Mouse (Mus musculus): ENCODE results near the gene Hdgfl3. TPM values are rescaled to one million over a fixed set of nuclear protein-coding genes. Genes with fewer than 3 reads are reported as not detected.
A peak's percentile ranks its signal among the peaks of the same experiment; 100 is the strongest.

The Hdgfl3 gene
- polyA plus RNA-seq, 1 experiment from 2014 or later: 24.7 TPM

DNA sequence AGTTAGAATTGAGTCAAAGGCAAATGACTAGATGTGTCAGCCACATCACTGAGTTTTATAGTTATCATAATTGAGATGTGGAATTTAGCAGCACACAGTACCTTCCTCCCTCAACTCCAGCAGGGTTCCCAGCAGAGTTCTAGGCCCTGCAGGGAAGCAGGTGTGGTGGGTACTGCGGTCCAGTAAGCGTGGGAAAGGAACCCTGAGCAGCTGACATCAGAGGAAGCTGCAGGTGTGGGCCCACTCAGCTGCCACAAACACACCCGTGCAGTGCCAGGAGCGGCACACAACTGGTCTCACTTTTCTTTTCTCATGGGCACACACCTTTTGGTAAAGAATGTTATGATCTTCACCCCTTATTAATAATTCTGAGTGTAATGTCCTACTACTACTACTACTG lies 53.5 kb downstream of the Hdgfl3 start:
- WGBS: 90% methylated on average over 4 of the region's 4 CpGs
- Histone ChIP-seq H3K9me3 (no peaks in the 10 kb centered on the region), H3K36me3 (replicated peaks) (peaks cover 10% of the 10 kb centered on the region), H3K4me1 (no peaks in the 10 kb centered on the region), H3K4me3 (no peak overlapping the region), H3K27ac (no peak overlapping the region), H3K27me3 (ENCODE audit: poor library complexity, severe bottlenecking) (no peaks in the 10 kb centered on the region)
- no peak for DNase-seq (ENCODE audit: extremely low spot score, low spot score)

DNA sequence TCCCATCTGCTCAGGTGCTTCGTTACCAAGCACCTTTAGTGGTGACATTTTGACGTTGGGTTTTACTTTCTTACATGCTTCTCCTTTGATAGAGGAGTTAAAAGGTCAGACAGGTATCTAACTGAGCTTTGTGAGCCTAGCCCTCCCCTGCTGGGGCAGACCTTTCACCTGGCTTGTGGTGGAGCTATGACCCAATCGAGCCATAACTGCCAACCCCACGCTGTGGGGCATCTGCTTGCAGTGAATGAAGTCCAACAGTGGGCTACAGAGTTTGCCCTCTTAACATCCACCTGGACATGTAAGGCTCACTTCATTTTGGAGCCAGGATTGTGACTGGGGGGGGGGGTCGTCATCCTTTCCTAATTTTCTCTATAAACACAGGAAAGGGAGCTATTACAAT lies 54.0 kb downstream of the Hdgfl3 start:
- Histone ChIP-seq H3K36me3 (replicated peaks) (peaks cover 8% of the 10 kb centered on the region), H3K27me3 (ENCODE audit: poor library complexity, severe bottlenecking) (no peaks in the 10 kb centered on the region), H3K4me1 (no peaks in the 10 kb centered on the region), H3K9me3 (no peaks in the 10 kb centered on the region), H3K27ac (no peak overlapping the region), H3K4me3 (no peak overlapping the region)
- WGBS: 90% methylated on average over 5 of the region's 5 CpGs
- no peak for DNase-seq (ENCODE audit: extremely low spot score, low spot score)

DNA sequence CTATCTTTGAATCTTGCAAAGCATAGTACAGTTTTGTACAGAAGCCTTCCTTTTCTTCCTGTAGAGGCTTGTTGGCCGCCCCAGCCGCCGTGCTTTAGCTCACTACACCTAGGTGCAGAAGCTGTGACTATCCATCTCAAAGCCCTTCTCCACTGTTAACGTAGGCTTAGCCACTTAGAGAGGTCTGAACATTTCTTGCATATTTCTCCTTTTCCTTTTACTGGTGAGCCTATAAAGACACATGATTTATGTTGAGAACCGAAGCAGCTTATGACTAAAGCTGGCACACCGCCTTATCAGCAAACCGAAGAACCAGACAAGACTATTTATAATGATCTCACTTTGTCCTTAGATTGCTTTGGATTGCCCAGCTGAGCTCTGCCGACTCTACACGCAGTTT lies 58.9 kb downstream of the Hdgfl3 start:
- 89% methylated on average over 9 of the region's 9 CpGs for WGBS
- H3K27me3 ChIP-seq (ENCODE audit: poor library complexity, severe bottlenecking): no peaks in the 10 kb centered on the region
- no peaks in the 10 kb centered on the region for H3K9me3 ChIP-seq
- peaks cover 5% of the 10 kb centered on the region for H3K36me3 ChIP-seq (replicated peaks)
- H3K27ac ChIP-seq: no peak overlapping the region
- no peaks in the 10 kb centered on the region for H3K4me1 ChIP-seq
- H3K4me3 ChIP-seq: no peak overlapping the region
- DNase-seq (ENCODE audit: extremely low spot score, low spot score): no peak

DNA sequence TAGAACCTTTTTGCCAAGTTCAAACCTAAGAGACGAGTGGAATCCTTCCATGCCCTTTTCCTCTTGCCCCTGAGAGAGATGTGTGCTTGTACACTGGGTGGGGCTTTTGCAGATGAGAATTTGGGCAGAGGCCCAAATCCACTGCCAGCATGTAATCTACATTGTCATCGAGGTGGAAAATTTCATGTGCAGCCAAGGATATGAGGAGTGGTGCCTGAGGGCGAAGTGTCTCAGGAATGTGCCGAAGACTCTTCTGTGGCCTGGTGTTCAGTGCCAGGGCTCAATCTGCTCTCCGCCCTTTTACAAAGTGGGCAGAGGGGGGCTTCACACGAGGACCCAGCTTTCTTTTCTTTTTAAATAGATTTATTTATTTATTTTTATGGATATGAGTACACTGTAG lies 59.6 kb downstream of the Hdgfl3 start:
- 82% methylated on average over 6 of the region's 6 CpGs for WGBS
- H3K36me3 ChIP-seq (replicated peaks): peaks cover 5% of the 10 kb centered on the region
- no peaks in the 10 kb centered on the region for H3K27me3 ChIP-seq (ENCODE audit: poor library complexity, severe bottlenecking)
- H3K4me1 ChIP-seq: peaks cover 4% of the 10 kb centered on the region; the same call in 1 of the 2 replicates
- H3K27ac ChIP-seq: no peak overlapping the region
- no peaks in the 10 kb centered on the region for H3K9me3 ChIP-seq
- H3K4me3 ChIP-seq: no peak overlapping the region
- no peak for DNase-seq (ENCODE audit: extremely low spot score, low spot score)

DNA sequence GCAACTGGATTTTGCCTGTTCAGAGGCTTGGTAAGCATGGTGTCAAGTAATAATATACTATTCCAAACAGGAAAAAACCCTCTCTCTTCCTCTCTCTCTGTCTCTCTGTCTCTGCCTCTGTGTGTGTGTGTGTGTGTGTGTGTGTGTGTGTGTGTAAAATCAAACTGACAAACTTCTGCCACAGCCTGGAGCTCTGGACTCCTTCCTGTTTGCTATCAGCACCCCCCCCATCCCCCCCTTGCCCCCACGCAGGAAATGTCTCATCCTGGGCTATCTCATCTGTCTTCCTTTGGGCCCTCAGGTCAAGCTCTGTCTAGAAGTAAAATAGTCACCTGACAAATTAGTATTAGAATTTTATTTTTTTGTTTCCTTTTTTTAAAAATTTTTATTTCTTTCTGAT lies 60.5 kb downstream of the Hdgfl3 start:
- peaks cover 6% of the 10 kb centered on the region; the same call in 1 of the 2 replicates for H3K4me1 ChIP-seq
- no peaks in the 10 kb centered on the region for H3K9me3 ChIP-seq
- H3K27ac ChIP-seq: no peak overlapping the region
- 63% methylated on average over 1 of the region's 1 CpGs for WGBS
- H3K27me3 ChIP-seq (ENCODE audit: poor library complexity, severe bottlenecking): no peaks in the 10 kb centered on the region
- no peak overlapping the region for H3K4me3 ChIP-seq
- DNase-seq (ENCODE audit: extremely low spot score, low spot score): no peak
- peaks cover 5% of the 10 kb centered on the region for H3K36me3 ChIP-seq (replicated peaks)

DNA sequence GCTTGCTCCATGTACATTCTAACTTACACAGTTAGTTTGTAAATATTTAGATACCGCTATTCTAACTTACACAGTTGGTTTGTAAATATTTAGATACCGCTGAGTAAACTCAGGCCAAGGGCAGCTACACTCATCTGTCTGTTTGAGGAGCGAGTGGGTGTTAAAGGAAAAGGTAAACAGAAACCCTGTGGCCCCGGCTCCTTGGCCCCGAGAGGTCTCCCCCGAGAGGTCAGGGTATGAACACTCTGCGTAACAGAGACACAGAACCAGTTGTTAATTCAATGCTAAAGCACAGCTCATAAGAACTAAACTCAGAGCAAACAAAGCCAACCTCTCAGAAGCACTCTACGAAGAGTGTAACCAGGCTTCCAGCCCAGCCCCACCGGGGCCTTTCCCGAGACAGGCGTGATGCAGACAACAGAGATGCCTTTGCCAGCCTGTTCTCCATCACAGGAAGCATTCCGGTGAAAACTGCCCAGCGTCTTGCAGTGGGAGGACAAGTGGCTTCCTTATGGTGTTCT lies 61.7 kb downstream of the Hdgfl3 start:
- WGBS: 87% methylated on average over 13 of the region's 13 CpGs
- no peak for DNase-seq (ENCODE audit: extremely low spot score, low spot score)

DNA sequence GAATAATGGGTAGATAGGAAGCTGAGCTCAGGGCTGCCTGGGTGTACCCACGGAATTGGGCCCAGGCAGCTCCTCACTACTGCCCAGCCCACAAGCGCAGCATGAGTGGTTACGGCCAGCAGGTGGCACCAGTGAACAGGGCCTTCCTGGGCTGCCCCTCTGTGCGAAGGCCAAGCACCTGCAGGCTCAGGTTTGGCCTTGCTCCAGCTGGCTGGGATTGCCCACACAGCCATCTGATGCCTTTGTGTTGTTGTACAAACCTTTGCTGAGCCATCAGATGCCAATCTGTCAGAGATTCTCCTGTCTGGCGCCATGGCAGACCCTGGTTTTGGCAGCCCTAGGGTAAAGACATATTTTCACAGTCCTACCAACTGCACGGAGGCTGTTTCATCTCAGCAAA lies 66.1 kb downstream of the Hdgfl3 start:
- peaks cover 9% of the 10 kb centered on the region for H3K4me1 ChIP-seq
- H3K4me3 ChIP-seq: no peak overlapping the region
- no peaks in the 10 kb centered on the region; the same call in 1 of the 2 replicates for H3K36me3 ChIP-seq (replicated peaks)
- peak; percentile 65 for DNase-seq (ENCODE audit: extremely low spot score, low spot score)
- H3K27ac ChIP-seq: no peak overlapping the region
- H3K27me3 ChIP-seq (ENCODE audit: poor library complexity, severe bottlenecking): no peaks in the 10 kb centered on the region
- H3K9me3 ChIP-seq: no peaks in the 10 kb centered on the region
- 25% methylated on average over 6 of the region's 6 CpGs for WGBS

More for the DNA sequence above, 61.7 kb downstream of the Hdgfl3 start:
- no peak overlapping the region for H3K4me3 ChIP-seq
- H3K27me3 ChIP-seq (ENCODE audit: poor library complexity, severe bottlenecking): no peaks in the 10 kb centered on the region
- H3K9me3 ChIP-seq: no peaks in the 10 kb centered on the region
- H3K27ac ChIP-seq: no peak overlapping the region
- H3K36me3 ChIP-seq (replicated peaks): no peaks in the 10 kb centered on the region; the same call in 1 of the 2 replicates
- H3K4me1 ChIP-seq: peaks cover 6% of the 10 kb centered on the region; the same call in 1 of the 2 replicates

DNA sequence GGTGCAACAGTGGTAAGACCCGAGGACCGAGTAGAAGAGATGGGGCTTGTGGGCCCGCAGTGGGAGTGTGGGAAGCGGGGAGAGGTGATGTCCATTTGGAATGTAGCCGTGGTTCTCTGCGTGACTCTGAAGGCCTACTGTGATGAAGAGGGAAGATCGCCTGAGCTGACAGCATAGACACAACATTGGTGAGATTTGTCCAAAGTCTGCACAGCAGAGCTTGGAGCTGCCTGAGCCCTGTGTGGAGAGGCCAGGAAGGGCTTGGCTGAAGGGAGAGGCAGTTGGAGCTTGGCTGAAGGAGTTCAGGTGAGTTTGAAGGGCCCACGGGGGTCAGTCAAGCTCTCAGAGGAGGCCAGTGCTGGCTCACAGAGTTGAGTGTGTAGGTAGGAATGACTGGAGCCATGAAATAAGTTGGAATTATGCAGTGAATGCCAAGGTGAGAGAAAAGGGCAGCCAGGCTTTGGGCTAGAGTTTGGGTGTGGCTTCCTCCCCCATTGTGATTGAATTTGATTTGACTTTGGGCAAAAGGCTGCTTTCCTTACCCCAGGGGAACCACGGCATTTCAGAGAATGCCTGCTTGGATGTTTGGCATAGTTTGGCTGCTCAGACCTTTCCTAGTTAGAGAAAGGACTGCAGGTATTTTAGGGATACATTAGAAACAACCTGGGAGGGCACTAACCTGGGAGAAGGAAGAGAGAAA lies 66.9 kb downstream of the Hdgfl3 start:
- H3K27ac ChIP-seq: no peak overlapping the region
- no peak overlapping the region for H3K4me3 ChIP-seq
- no peaks in the 10 kb centered on the region for H3K9me3 ChIP-seq
- H3K27me3 ChIP-seq (ENCODE audit: poor library complexity, severe bottlenecking): no peaks in the 10 kb centered on the region; the same call in 1 of the 2 replicates
- peaks cover 16% of the 10 kb centered on the region for H3K4me1 ChIP-seq
- 87% methylated on average over 9 of the region's 9 CpGs for WGBS
- no peaks in the 10 kb centered on the region; the same call in 1 of the 2 replicates for H3K36me3 ChIP-seq (replicated peaks)
- no peak for DNase-seq (ENCODE audit: extremely low spot score, low spot score)

DNA sequence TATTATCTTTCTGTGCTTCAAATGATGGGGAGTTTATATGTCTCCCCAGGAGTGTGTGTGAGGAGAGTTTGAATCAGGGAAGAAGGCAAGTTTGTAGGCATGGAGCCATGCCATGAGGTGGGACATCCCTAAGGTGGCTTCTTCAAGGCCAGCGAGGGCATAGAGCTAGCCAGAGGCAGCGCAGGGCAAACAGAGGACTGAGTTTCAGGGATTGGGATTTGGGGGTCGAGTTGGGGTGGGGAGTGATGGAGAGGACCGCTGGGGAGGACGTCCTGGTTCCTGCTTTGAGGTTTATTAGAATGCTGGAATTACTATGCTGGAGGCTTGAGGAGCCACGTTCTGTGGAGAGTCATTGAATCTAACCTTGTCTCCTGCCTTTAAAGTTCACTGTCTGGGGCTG lies 68.3 kb downstream of the Hdgfl3 start:
- WGBS: 92% methylated on average over 6 of the region's 6 CpGs
- H3K27me3 ChIP-seq (ENCODE audit: poor library complexity, severe bottlenecking): peaks cover 12% of the 10 kb centered on the region
- no peak overlapping the region for H3K4me3 ChIP-seq
- no peak for DNase-seq (ENCODE audit: extremely low spot score, low spot score)
- no peak overlapping the region for H3K27ac ChIP-seq
- H3K9me3 ChIP-seq: no peaks in the 10 kb centered on the region
- peaks cover 19% of the 10 kb centered on the region for H3K4me1 ChIP-seq
- no peaks in the 10 kb centered on the region for H3K36me3 ChIP-seq (replicated peaks)

DNA sequence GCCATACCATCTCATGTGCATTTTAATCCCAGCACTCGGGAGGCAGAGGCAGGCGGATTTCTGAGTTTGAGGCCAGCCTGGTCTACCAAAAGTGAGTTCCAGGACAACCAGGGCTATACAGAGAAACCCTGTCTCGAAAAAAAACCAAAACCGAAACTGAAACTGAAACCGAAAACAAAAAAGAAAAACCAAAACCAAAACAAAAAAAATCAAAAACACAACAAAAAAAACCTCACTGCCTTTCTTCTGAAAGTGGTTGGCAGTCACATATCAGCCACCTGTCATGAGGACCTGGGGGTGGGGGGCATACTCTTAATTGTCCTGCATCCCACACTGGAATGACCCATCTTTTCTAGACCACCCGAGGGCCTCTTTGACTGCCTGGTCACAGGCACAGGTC lies 69.7 kb downstream of the Hdgfl3 start:
- peaks cover 26% of the 10 kb centered on the region for H3K4me1 ChIP-seq
- no peaks in the 10 kb centered on the region for H3K9me3 ChIP-seq
- DNase-seq (ENCODE audit: extremely low spot score, low spot score): no peak
- H3K36me3 ChIP-seq (replicated peaks): no peaks in the 10 kb centered on the region
- 84% methylated on average over 6 of the region's 6 CpGs for WGBS
- no peak overlapping the region for H3K4me3 ChIP-seq
- H3K27ac ChIP-seq: no peak overlapping the region
- peaks cover 25% of the 10 kb centered on the region for H3K27me3 ChIP-seq (ENCODE audit: poor library complexity, severe bottlenecking)

DNA sequence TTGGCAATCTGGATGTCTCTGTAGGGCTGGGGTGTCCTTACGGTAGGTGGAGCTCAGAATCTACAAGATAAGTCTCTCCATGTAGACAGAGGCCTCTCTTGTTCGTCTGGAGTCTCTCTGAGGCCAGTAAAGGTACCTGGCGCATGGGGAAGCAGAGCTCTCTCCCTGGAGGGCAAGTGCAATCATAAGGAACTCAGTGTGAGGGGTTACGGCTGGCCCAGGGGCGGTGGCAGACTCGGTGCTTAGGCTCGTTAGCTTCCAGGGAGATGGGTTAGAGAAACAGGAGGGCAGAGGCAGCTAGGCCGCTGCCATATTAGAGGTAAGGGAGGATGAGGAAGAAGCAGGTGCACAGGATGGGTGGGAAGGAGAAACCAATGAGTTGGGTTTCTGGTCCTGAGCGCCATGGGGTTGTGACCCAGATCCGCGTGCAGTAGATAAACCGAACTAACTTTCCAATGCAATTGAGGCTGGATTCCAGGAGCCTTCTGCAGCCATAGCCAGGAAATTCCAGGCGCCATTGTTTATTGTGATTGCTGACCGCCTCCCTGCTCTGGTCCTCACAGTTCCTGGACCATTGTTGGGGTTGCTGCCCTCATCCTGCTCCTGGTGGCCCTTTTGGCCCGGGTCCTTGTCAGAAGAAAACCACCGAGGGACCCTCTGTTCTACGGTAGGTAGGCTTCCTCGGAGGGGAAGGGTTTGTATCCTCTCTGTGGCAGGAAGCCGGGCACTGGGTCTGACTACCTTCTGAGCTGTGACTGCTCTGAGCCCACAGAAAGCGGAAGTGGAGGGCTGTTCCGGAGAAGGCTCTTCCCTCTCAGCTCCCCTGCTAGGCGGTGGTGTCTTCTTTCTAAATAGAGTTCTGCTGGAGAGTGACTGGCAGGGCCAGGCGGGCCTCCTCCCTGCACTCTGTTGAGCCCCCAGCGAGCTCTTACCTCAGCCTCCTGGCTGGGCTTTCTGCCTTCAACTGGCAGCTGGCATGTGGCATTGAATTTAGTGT lies 71.4 kb downstream of the Hdgfl3 start:
- no peaks in the 10 kb centered on the region for H3K36me3 ChIP-seq (replicated peaks)
- peak overlapping the region; percentile 44; the same call in 1 of the 2 replicates for H3K27ac ChIP-seq
- peaks cover 42% of the 10 kb centered on the region for H3K27me3 ChIP-seq (ENCODE audit: poor library complexity, severe bottlenecking)
- 76% methylated on average over 24 of the region's 24 CpGs for WGBS
- H3K4me3 ChIP-seq: no peak overlapping the region
- H3K4me1 ChIP-seq: peaks cover 41% of the 10 kb centered on the region
- no peak for DNase-seq (ENCODE audit: extremely low spot score, low spot score)
- no peaks in the 10 kb centered on the region for H3K9me3 ChIP-seq

DNA sequence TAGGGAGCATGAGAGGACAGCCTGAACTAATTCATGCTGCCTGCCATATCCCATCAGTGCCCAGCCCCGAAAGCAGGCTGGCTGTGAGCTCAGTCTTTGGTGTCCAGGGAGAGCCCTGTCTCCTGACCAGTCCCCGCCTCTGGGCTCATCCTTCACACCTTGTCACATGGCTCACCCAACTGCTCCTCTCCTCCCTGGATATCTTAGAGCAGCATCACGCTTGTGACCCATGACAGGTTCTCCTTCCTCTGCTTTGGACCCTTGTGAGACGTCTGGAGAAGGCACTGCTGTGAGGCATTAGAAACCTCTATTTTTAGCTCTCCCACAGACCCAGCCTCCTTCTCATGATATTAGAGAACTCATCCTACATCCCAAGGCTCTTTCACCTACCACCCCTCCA lies 72.4 kb downstream of the Hdgfl3 start:
- H3K27me3 ChIP-seq (ENCODE audit: poor library complexity, severe bottlenecking): peaks cover 52% of the 10 kb centered on the region
- H3K36me3 ChIP-seq (replicated peaks): no peaks in the 10 kb centered on the region
- no peak for DNase-seq (ENCODE audit: extremely low spot score, low spot score)
- H3K4me1 ChIP-seq: peaks cover 43% of the 10 kb centered on the region
- no peak overlapping the region for H3K27ac ChIP-seq
- H3K9me3 ChIP-seq: no peaks in the 10 kb centered on the region
- no peak overlapping the region for H3K4me3 ChIP-seq
- WGBS: 89% methylated on average over 4 of the region's 4 CpGs

All from forebrain, embryonic 10.5 days (tissue).